Mouse (Mus musculus): Measurements from ENCODE around the gene Zfp638.
"Not testable (repeated sequence)": the region's sequence is repeated elsewhere in the genome, so short reads cannot be mapped to it uniquely, and the experiment has no call there.

The Zfp638 gene

GRCm38 (mm10) chr6:83866954-83867597 lies at the start of gene Zfp638:
Gene Zfp638, plus strand, starts transcription at chr6:83867109.
- DNase-seq: peak; percentile 94 to 95

- DNase-seq: no peak
Observed at GRCm38 (mm10) chr6:83818996-83819395, 47.9 kb upstream of the Zfp638 start.

- DNase-seq: no peak
Observed at GRCm38 (mm10) chr6:83820727-83821515, 46.0 kb upstream of the Zfp638 start.

GRCm38 (mm10) chr6:83821856-83822255 lies 45.1 kb upstream of the Zfp638 start:
- no peak for DNase-seq

GRCm38 (mm10) chr6:83830941-83831605 lies 35.8 kb upstream of the Zfp638 start:
- DNase-seq: peak in 1 of 2 experiments; percentile 28

- DNase-seq: peak; percentile 96 to 97
Observed at GRCm38 (mm10) chr6:83831606-83832123, 35.2 kb upstream of the Zfp638 start, which contains the start of gene Paip2b. Gene Paip2b, minus strand, starts transcription at chr6:83831741.

- not testable (repeated sequence) for DNase-seq
Observed at GRCm38 (mm10) chr6:83832393-83832792, 34.5 kb upstream of the Zfp638 start.

- no peak for DNase-seq
Observed at GRCm38 (mm10) chr6:83836826-83837225, 30.1 kb upstream of the Zfp638 start.

- no peak for DNase-seq
Observed at GRCm38 (mm10) chr6:83838046-83838445, 28.9 kb upstream of the Zfp638 start.

GRCm38 (mm10) chr6:83840086-83840485 lies 26.8 kb upstream of the Zfp638 start:
- DNase-seq: no peak

GRCm38 (mm10) chr6:83844913-83845312 lies 22.0 kb upstream of the Zfp638 start:
- no peak for DNase-seq

- no peak for DNase-seq
Observed at GRCm38 (mm10) chr6:83846141-83846540, 20.8 kb upstream of the Zfp638 start.

- DNase-seq: no peak
Observed at GRCm38 (mm10) chr6:83849446-83849845, 17.5 kb upstream of the Zfp638 start.

- no peak for DNase-seq
Observed at GRCm38 (mm10) chr6:83857476-83857875, 9.4 kb upstream of the Zfp638 start.

GRCm38 (mm10) chr6:83860033-83860432 lies 6.9 kb upstream of the Zfp638 start:
- no peak for DNase-seq

GRCm38 (mm10) chr6:83863538-83863937 lies 3.4 kb upstream of the Zfp638 start:
- no peak for DNase-seq

- DNase-seq: no peak
Observed at GRCm38 (mm10) chr6:83866423-83866822, 486 bp upstream of the Zfp638 start.

GRCm38 (mm10) chr6:83867598-83868585 lies 983 bp downstream of the Zfp638 start:
- peak; percentile 30 to 43 for DNase-seq

GRCm38 (mm10) chr6:83879815-83880214 lies 12.9 kb downstream of the Zfp638 start:
- DNase-seq: peak; percentile 72 to 75

- peak; percentile 28 to 37 for DNase-seq
Observed at GRCm38 (mm10) chr6:83886789-83887188, 19.9 kb downstream of the Zfp638 start.

- no peak for DNase-seq
Observed at GRCm38 (mm10) chr6:83888802-83889201, 21.9 kb downstream of the Zfp638 start.
